Mouse (Mus musculus) erythroblast, embryonic 14.5 days (primary cell): Measurements from ENCODE around the gene Efcab10.

ENCODE experiments used
- GATA1 ChIP-seq: IDR thresholded peaks from 2 replicates; pipeline ENCODE4 v1.6.1; 2012; ENCODE audit warnings: low read length, inconsistent platforms, mixed read lengths
- TAL1 ChIP-seq: IDR thresholded peaks from 3 replicates; pipeline ENCODE4 v1.6.1; 2012; ENCODE audit warnings: low read length, inconsistent platforms, mixed read lengths

DNA sequence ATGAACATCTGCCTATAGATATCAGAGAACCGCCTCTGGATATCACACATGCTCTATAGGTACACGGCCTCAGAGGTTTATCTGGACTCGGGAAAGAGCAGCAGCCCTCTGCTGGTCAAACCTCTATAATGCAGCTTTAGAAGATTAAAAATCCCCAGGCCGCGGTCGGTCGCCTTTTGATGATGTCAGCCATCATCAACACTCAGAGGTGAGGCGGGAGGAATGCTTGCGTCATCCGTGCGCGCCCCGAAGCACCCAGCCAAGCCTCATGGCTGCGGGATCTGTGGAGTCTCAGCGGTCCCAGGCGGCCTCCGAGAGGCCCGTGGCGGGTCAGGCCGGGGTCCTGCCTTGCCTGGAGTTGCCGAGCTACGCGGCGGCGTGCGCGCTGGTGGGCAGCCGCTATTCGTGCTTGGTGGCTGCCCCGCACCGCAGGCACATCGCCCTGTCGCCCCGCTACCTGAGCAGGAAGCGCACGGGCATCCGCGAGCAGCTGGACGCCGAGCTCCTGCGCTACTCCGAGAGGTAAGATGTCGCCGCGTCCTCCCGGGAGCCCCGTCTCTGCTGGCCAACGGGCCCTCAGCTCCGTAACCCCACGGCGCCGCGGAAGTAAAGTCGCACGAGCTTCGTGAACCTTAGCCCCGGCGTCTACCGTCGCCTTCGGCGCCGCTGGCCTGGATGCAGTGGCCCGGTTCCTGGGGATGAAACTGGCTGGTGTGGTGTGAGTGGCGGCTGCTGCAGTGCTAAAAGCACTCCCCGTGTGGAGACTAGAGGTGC is 34.9 kb downstream of the Efcab10 start, which contains the start of gene Twistnb:
- no peak for TF ChIP-seq GATA1
- TF ChIP-seq TAL1 = no peak
